Mouse (Mus musculus) midbrain, embryonic 11.5 days (tissue): Measurements from ENCODE around the gene Scmh1. TPM values are rescaled to one million over a fixed set of nuclear protein-coding genes. Genes with fewer than 3 reads are reported as not detected.

Source experiments
- ATAC-seq: fragments of 200-750 bp; cut with Nextera tagmentation; 2 replicates; pipeline ENCODE4 v1.8.0; 2017; ENCODE audit warnings: moderate TSS enrichment, moderate library complexity; ENCODE audit not compliant: low FRiP score
- DNase-seq: peaks from one replicate; pipeline ENCODE4 v3.0.0; 2015; ENCODE audit warnings: low spot score; ENCODE audit errors: missing footprints
- H3K27ac ChIP-seq: fragments of 300-500 bp; sonication (generic); 2 replicates; pipeline ENCODE4 v1.5.1; 2014; ENCODE audit warnings: low read depth, low read length
- H3K27me3 ChIP-seq: fragments of 300-500 bp; sonication (generic); 2 replicates; pipeline ENCODE4 v1.6.1; 2014; ENCODE audit warnings: mild to moderate bottlenecking, low read length, moderate library complexity, mixed read lengths; ENCODE audit not compliant: control insufficient read depth, insufficient read depth
- H3K36me3 ChIP-seq: fragments of 300-500 bp; sonication (generic); 2 replicates; pipeline ENCODE4 v1.6.1; 2014; ENCODE audit warnings: mild to moderate bottlenecking, low read length, moderate library complexity, mixed read lengths; ENCODE audit not compliant: control insufficient read depth, insufficient read depth
- H3K4me1 ChIP-seq: fragments of 300-500 bp; sonication (generic); 2 replicates; pipeline ENCODE4 v1.6.1; 2014; ENCODE audit warnings: low read length; ENCODE audit not compliant: control insufficient read depth, insufficient read depth
- H3K4me2 ChIP-seq: fragments of 300-500 bp; sonication (generic); 2 replicates; pipeline ENCODE4 v1.6.1; 2014; ENCODE audit warnings: mild to moderate bottlenecking, moderate library complexity
- H3K4me3 ChIP-seq: fragments of 300-500 bp; sonication (generic); 2 replicates; pipeline ENCODE4 v1.5.1; 2014; ENCODE audit warnings: low read depth, low read length
- H3K9ac ChIP-seq: fragments of 300-500 bp; sonication (generic); 2 replicates; pipeline ENCODE4 v1.6.1; 2014; ENCODE audit warnings: low read length
- H3K9me3 ChIP-seq: fragments of 300-500 bp; sonication (generic); 2 replicates; pipeline ENCODE4 v1.6.1; 2016; ENCODE audit warnings: low read length; ENCODE audit not compliant: control insufficient read depth
- WGBS: fragments of 180-500 bp; shearing (Covaris S2); extraction: QIAGEN DNeasy Blood & Tissue Kit; methylation state at CpG from one replicate; pipeline ENCODE4 v1.1.7; 2014; 5-methylcytosine and 5-hydroxymethylcytosine counted together
- polyA plus RNA-seq: library from polyadenylated mRNA; unstranded; fragments of >200 nt; fragmentation: Nextera tagmentation; extraction: Ambion mirVana; gene quantifications from 2 replicates; pipeline ENCODE4 v1.2.1, GENCODE M21; 2014

The Scmh1 gene
- polyA plus RNA-seq, 1 experiment from 2014 or later = 44.8 TPM

DNA sequence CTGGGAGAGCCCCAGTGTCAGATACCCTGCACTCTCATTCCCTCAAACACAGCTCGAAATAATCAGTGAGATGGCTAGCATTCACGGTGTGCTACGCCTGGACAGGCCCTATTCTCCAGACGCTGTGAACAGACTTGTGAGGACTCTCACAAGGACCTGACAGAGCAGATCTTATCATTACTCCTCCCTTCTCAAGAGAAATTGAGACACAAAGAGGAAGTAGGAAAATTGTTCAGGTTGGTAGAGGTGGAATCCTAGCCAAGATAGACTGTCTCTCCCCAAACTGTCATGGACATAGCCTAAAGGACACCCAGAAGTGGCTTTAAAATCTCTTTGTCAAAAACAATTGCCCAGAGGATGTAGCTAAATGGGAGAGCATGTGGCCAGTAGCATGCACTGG lies 31.3 kb upstream of the Scmh1 start:
- no peak overlapping the region for H3K4me3 ChIP-seq
- peaks cover 23% of the 10 kb centered on the region for H3K4me1 ChIP-seq
- no peak overlapping the region for H3K9ac ChIP-seq
- peaks cover 2% of the 10 kb centered on the region; the same call in 1 of the 2 replicates for H3K27me3 ChIP-seq
- DNase-seq = no peak
- no peaks in the 10 kb centered on the region for H3K36me3 ChIP-seq
- ATAC-seq = no peak
- WGBS = 36% methylated on average over 4 of the region's 4 CpGs
- H3K4me2 ChIP-seq = no peak overlapping the region
- no peaks in the 10 kb centered on the region for H3K9me3 ChIP-seq
- H3K27ac ChIP-seq = no peak overlapping the region

- no peaks in the 10 kb centered on the region for H3K36me3 ChIP-seq
- no peak overlapping the region for H3K9ac ChIP-seq
- DNase-seq = peak; percentile 96
- no peaks in the 10 kb centered on the region for H3K9me3 ChIP-seq
- no peak overlapping the region for H3K4me3 ChIP-seq
- H3K27me3 ChIP-seq = no peaks in the 10 kb centered on the region; the same call in 1 of the 2 replicates
- no peak overlapping the region for H3K4me2 ChIP-seq
- H3K27ac ChIP-seq = no peak overlapping the region
- H3K4me1 ChIP-seq = 0 out of 2 replicates have a peak, but pooled peaks cover 2% of the 10 kb centered on the region
- 9% methylated on average over 7 of the region's 7 CpGs for WGBS
- peak; percentile 75 for ATAC-seq
Observed at GRCm38 (mm10) chr4:120380811-120381391, 24.2 kb upstream of the Scmh1 start.

- H3K4me2 ChIP-seq = no peak overlapping the region
- ATAC-seq (no peak), DNase-seq (no peak)
- no peaks in the 10 kb centered on the region for H3K9me3 ChIP-seq
- WGBS = 86% methylated on average over 2 of the region's 2 CpGs
- no peak overlapping the region for H3K9ac ChIP-seq
- peaks cover 2% of the 10 kb centered on the region; the same call in 1 of the 2 replicates for H3K4me1 ChIP-seq
- H3K4me3 ChIP-seq = no peak overlapping the region
- H3K36me3 ChIP-seq = no peaks in the 10 kb centered on the region
- H3K27me3 ChIP-seq = peaks cover 4% of the 10 kb centered on the region
- no peak overlapping the region for H3K27ac ChIP-seq
Observed at GRCm38 (mm10) chr4:120385496-120385895, 19.6 kb upstream of the Scmh1 start.

GRCm38 (mm10) chr4:120387496-120387895 lies 17.6 kb upstream of the Scmh1 start:
- 53% methylated on average over 4 of the region's 4 CpGs for WGBS
- ATAC-seq (no peak), DNase-seq (no peak)
- Histone ChIP-seq H3K9ac (no peak overlapping the region), H3K4me2 (no peak overlapping the region), H3K27ac (no peak overlapping the region), H3K4me1 (no peaks in the 10 kb centered on the region; the same call in 1 of the 2 replicates), H3K27me3 (peaks cover 4% of the 10 kb centered on the region), H3K4me3 (no peak overlapping the region), H3K9me3 (no peaks in the 10 kb centered on the region), H3K36me3 (no peaks in the 10 kb centered on the region)

DNA sequence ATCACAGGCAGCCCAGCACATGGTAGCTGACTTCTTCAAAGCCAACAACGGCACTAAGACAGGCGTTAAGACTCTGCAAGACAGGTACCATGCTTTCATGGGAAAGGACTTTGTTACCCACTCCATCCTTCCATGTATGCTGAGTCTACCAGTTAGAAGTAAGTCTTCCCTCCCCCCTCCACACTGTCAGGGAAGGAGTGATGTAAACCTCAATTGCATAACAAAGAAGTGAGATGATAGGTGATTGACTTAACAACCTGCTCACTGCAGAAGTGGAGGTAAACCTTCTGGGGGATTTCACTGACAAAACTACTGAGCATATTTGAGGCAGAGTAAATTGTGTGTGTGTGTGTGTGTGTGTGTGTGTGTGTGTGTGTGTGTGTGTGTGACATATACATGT lies 17.1 kb upstream of the Scmh1 start:
- H3K4me3 ChIP-seq = no peak overlapping the region
- no peak overlapping the region for H3K9ac ChIP-seq
- ATAC-seq = no peak
- no peaks in the 10 kb centered on the region; the same call in 1 of the 2 replicates for H3K4me1 ChIP-seq
- DNase-seq = no peak
- no peaks in the 10 kb centered on the region for H3K9me3 ChIP-seq
- H3K4me2 ChIP-seq = no peak overlapping the region
- H3K27ac ChIP-seq = no peak overlapping the region
- WGBS = 86% methylated on average over 2 of the region's 2 CpGs
- peaks cover 4% of the 10 kb centered on the region for H3K27me3 ChIP-seq
- H3K36me3 ChIP-seq = no peaks in the 10 kb centered on the region

DNA sequence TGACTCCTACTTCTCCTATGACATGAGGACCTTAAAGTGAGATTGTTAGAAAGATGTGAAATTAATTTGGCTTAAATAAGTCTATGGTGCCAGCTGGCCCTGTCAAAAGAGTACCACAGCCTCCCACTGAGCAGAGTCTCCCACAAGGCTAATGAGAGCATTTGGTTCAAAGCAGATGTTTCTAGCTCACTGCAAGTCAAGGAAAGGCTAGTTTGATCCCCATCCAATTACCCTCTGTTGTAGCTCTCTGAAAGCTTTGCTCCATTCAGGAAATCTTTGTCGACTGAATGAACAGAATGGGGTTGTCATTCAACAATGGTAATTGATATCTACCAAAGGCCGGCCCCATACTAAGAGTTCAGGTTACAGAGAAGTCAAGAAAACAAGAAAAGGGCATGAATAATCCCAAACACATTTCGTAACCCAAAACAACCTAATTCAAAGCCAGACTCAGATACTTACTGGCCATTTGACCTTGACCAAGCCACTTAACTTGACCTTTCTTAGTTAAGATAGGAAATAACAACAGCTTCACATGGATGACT lies 16.0 kb upstream of the Scmh1 start:
- WGBS = 20% methylated on average over 3 of the region's 3 CpGs
- H3K27me3 ChIP-seq = peaks cover 4% of the 10 kb centered on the region

DNA sequence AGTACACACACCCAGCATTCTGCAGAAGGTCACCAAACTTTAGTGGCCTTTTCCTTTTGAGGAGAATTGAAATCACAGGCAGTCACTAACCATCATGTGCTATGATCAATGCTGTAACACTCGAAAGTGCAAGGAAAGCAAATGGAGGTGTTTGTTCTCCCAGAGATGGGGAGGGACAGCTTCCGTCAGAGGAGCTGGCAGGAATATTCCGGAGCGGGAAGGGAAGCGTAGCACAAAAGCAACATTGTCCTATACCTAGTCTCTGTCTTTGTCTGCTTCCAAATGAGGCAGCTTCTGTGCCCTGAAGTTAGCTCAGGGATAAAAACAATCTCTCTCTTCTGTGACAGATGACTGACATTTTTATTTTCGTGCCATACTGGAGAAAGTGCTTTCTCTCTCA lies 15.5 kb upstream of the Scmh1 start:
- Histone ChIP-seq H3K4me1 (no peaks in the 10 kb centered on the region; the same call in 1 of the 2 replicates), H3K27ac (no peak overlapping the region), H3K27me3 (peaks cover 4% of the 10 kb centered on the region), H3K36me3 (no peaks in the 10 kb centered on the region), H3K4me2 (no peak overlapping the region), H3K4me3 (no peak overlapping the region), H3K9ac (no peak overlapping the region), H3K9me3 (no peaks in the 10 kb centered on the region)
- WGBS = 51% methylated on average over 6 of the region's 6 CpGs
- no peak for DNase-seq
- no peak for ATAC-seq

More for the DNA sequence above, 16.0 kb upstream of the Scmh1 start:
- Histone ChIP-seq H3K9me3 (no peaks in the 10 kb centered on the region), H3K4me2 (no peak overlapping the region), H3K4me1 (no peaks in the 10 kb centered on the region; the same call in 1 of the 2 replicates), H3K36me3 (no peaks in the 10 kb centered on the region), H3K9ac (no peak overlapping the region), H3K4me3 (no peak overlapping the region), H3K27ac (no peak overlapping the region)
- ATAC-seq (no peak), DNase-seq (no peak)

DNA sequence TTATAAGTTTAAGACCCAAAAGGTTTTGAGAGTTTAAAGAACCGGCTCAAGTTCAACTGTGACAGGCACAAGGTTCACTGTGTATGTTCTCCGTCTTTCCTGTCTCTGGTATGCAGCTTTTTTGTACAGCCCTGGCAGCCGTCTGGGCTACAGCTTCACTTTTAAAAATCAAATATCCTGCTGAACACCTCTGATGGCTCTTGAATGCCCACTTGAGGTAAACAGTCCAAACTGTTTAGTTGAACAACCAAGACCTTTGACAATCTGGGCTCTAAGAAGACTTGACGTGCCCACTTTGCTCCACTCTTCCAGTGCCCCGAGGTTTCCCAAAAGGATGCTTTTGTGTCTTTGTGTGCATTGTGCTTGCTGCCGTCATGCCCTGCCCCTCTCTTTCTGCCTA lies 13.5 kb upstream of the Scmh1 start:
- DNase-seq = no peak
- ATAC-seq = no peak
- H3K9ac ChIP-seq = no peak overlapping the region
- H3K27ac ChIP-seq = no peak overlapping the region
- H3K4me3 ChIP-seq = no peak overlapping the region
- H3K36me3 ChIP-seq = no peaks in the 10 kb centered on the region
- no peak overlapping the region for H3K4me2 ChIP-seq
- no peaks in the 10 kb centered on the region for H3K9me3 ChIP-seq
- no peaks in the 10 kb centered on the region; the same call in 1 of the 2 replicates for H3K4me1 ChIP-seq
- peaks cover 4% of the 10 kb centered on the region for H3K27me3 ChIP-seq
- WGBS = 72% methylated on average over 6 of the region's 6 CpGs

DNA sequence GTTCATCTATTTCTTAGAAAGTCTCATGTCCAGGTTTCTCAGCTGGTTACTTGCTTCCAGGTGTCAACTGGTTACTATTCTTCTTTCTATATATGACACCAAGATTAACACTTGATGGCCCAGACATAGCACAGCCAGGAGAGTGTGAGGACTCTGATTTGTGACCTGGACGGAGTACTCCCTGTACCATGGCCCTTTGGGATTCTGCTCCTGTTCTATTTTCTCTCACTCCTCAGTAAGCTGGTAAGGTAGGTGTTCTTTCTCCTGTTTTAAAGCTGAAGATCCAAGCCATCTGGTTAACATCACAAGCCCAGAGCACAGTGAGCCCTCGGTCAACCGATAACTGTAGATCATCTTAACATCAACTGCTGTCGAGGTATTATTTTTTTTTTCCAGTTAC lies 12.7 kb upstream of the Scmh1 start:
- H3K4me2 ChIP-seq = no peak overlapping the region
- no peaks in the 10 kb centered on the region; the same call in 1 of the 2 replicates for H3K4me1 ChIP-seq
- no peak overlapping the region for H3K4me3 ChIP-seq
- WGBS = 95% methylated on average over 4 of the region's 4 CpGs
- no peaks in the 10 kb centered on the region for H3K36me3 ChIP-seq
- H3K27me3 ChIP-seq = no peaks in the 10 kb centered on the region
- H3K27ac ChIP-seq = no peak overlapping the region
- H3K9me3 ChIP-seq = no peaks in the 10 kb centered on the region
- DNase-seq = no peak
- no peak overlapping the region for H3K9ac ChIP-seq
- ATAC-seq = no peak
